Mouse (Mus musculus) heart, adult 8-10 months (tissue): ENCODE results near the gene Rrm2. TPM values are rescaled to one million over a fixed set of nuclear protein-coding genes. Genes with fewer than 3 reads are reported as not detected.
"Not testable (repeated sequence)": the region's sequence is repeated elsewhere in the genome, so short reads cannot be mapped to it uniquely, and the experiment has no call there.

Experiments used
- DNase-seq: peaks from one replicate; pipeline ENCODE4 v3.0.0; 2022; ENCODE audit warnings: low spot score
- total RNA-seq, 4 experiments: library from RNA; stranded (reverse); gene quantifications; 2 replicates each; pipeline ENCODE4 v1.2.4; 2022

Gene Rrm2
- total RNA-seq, 4 experiments from 2014 or later: 1.3 to 3.3 (median 2.3) TPM

GRCm38 (mm10) chr12:24705502-24706263 is 2.4 kb upstream of the Rrm2 start:
- no peak for DNase-seq

GRCm38 (mm10) chr12:24706764-24707479 is 1.1 kb upstream of the Rrm2 start:
- no peak for DNase-seq

DNA sequence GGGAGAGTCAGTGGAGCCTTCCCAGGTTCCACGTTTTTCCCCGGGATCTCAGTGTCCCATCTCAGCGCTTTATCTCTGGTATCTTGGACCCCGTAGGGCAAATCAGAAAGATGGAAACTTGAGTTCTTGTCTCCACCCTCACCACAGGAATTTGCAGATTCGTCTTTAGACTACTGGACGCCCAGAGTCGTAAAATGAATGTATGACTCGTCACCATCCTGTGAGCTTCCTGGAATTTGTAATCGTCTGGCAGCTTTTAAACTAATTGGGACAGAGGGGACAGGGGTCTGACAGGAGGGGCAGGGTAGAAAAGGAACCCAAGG is 600 bp upstream of the Rrm2 start:
- DNase-seq: no peak

DNA sequence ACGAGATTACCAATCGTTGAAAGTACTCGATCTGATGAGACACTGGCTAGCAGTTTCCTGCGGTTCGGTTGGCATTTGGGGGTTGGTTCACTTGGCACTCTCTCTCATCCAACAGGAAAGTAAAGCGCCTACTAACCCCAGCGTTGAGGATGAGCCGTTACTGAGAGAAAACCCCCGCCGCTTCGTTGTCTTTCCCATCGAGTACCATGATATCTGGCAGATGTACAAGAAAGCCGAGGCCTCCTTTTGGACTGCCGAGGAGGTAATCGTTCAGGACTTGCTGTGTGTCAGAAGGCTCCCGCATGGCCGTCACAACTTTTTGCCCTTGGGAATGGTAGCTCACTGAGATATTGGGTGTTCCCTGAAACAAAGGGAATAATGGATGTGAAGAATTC is 780 bp downstream of the Rrm2 start:
- DNase-seq: no peak

GRCm38 (mm10) chr12:24709409-24709808 is 1.4 kb downstream of the Rrm2 start:
- no peak for DNase-seq

DNA sequence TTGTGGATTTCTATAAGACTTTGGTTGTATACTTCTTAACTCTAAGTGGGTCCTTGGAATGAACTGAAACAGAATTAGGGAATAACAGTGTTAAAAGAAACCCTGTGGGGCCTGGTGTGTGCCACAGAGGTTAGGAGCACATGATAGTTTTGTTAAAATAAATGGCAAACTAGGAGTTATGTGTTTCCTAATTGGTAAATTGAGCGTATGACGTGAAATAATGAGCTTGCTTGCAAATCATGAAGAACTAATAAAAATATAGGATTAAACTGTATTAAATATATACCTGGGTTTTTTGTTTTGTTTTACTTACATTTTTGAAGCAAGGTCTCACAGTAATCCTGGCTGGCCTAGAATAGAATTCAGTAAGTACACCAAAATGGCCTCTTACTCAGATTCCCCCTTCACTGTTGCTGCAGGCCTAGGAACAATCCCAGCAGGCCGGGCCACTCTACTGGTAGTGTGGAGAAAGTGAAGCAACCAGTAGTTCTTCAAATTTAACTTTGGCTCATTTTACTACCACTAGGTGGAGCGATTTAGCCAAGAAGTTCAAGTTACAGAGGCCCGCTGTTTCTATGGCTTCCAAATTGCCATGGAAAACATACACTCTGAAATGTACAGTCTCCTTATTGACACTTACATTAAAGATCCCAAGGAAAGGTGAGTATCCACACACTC is 1.9 kb downstream of the Rrm2 start:
- peak; percentile 86 for DNase-seq

DNA sequence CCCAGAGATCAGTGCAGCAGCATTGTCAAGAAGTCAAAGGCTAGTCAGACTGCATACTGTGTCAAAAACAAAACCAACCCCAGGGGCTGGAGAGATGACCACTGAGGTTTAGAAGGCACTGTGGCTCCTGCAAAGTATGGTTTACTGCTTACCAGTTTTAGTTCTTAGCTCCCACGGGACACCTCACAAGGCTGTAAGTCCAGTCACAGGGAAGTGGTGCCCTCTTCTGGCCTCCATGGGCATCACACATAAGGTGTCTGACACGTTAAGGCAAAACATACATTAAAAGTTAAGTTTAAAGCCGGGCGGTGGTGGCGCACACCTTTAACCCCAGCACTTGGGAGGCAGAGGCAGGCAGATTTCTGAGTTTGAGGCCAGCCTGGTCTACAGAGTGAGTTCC is 2.6 kb downstream of the Rrm2 start:
- no peak for DNase-seq

GRCm38 (mm10) chr12:24712396-24712795 is 4.4 kb downstream of the Rrm2 start:
- DNase-seq: no peak

- no peak for DNase-seq
Observed at GRCm38 (mm10) chr12:24714579-24715255, 6.7 kb downstream of the Rrm2 start.

GRCm38 (mm10) chr12:24715268-24715896 is 7.3 kb downstream of the Rrm2 start:
- no peak for DNase-seq

- DNase-seq: no peak
Observed at GRCm38 (mm10) chr12:24716721-24717301, 8.8 kb downstream of the Rrm2 start.

DNA sequence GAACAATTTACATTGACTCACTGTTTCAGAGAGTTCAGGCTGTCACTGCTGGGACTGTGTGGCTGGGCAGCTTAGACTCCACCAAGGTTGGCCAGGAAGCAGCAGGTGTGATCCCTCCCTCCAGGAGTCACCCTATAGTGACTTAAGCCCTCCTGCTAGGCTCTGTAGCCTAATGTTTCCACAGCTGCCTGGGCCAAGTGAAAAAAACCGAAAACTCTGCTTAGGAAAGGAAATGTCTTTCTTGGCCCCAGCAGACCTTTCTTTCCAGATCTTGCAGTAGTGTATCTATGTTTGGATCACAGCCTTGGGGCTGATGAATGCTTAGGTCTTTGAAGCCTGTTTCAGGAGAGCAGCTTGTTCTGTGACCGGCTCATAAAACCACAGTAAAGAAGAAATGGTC is 15.4 kb downstream of the Rrm2 start:
- DNase-seq: no peak

- no peak for DNase-seq
Observed at GRCm38 (mm10) chr12:24723859-24724258, 15.8 kb downstream of the Rrm2 start.

GRCm38 (mm10) chr12:24724369-24724768 is 16.3 kb downstream of the Rrm2 start:
- DNase-seq: no peak

DNA sequence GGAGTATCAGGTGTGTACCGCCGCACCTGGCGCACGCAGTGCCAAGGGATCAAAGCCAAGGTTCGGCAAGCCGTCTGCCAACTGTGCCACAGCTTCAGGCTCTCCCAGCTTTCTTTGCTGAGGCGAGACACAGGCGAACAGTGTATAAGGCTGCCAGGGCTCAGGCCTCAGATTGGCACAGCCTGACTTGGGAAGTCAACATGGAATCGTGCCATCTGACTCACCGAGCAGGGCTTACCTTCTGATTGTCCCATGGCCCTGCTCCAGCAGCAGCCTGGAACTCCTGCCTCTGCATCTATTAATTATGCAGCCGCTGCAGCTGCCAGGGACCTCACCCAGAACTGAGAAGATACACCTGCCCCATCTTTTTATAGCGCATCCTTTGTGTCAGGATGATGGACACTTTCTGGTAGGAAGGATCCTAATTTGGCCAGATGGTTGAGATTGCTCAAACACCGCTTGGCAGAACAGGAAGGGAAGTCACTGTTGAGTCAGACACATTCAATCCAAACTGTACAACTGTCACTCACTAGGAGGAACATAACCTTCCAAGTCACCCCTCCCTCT is 26.9 kb downstream of the Rrm2 start:
- DNase-seq: no peak

- DNase-seq: no peak
Observed at GRCm38 (mm10) chr12:24736956-24737355, 28.9 kb downstream of the Rrm2 start.

DNA sequence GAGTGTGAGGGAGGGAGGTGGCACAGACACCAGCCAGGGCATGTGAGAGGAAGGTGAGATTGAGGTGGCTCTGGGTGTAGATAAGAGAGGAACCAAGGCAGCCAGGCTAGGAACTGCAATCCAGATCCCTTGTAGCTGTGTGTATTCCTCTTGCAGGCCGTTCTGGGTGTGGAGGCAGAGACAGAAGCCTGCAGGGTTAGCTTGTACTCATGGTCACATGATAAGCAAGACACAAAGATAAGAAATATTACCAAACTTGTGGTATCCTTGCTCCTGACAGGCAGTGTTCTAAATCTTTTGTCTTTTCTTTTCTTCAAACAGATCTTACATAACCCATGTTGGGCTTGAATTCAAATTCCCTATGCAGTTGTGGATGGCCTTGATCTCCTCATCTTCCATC is 31.9 kb downstream of the Rrm2 start:
- no peak for DNase-seq

GRCm38 (mm10) chr12:24741535-24741934 is 33.5 kb downstream of the Rrm2 start:
- not testable (repeated sequence) for DNase-seq

GRCm38 (mm10) chr12:24744309-24744708 is 36.3 kb downstream of the Rrm2 start:
- no peak for DNase-seq

- peak; percentile 74 for DNase-seq
Observed at GRCm38 (mm10) chr12:24746579-24747296, 38.7 kb downstream of the Rrm2 start.
